Mouse (Mus musculus): ENCODE measurements around the gene Klf5.
A peak's percentile ranks its signal among the peaks of the same experiment; 100 is the strongest.

Gene Klf5

GRCm38 (mm10) chr14:99298385-99299021 is at the start of gene Klf5:
TSS of gene Klf5 (plus strand) at chr14:99298691.
- peak; percentile 92 for ATAC-seq (ENCODE audit: low TSS enrichment)

- no peak for ATAC-seq (ENCODE audit: low TSS enrichment)
Measured at GRCm38 (mm10) chr14:99262026-99262425, 36.5 kb upstream of the Klf5 start.

- ATAC-seq (ENCODE audit: low TSS enrichment): no peak
Measured at GRCm38 (mm10) chr14:99263816-99264215, 34.7 kb upstream of the Klf5 start.

- ATAC-seq (ENCODE audit: low TSS enrichment): no peak
Measured at GRCm38 (mm10) chr14:99265791-99266190, 32.7 kb upstream of the Klf5 start.

- no peak for ATAC-seq (ENCODE audit: low TSS enrichment)
Measured at GRCm38 (mm10) chr14:99266749-99267148, 31.7 kb upstream of the Klf5 start.

- no peak for ATAC-seq (ENCODE audit: low TSS enrichment)
Measured at GRCm38 (mm10) chr14:99274056-99274455, 24.4 kb upstream of the Klf5 start.

- ATAC-seq (ENCODE audit: low TSS enrichment): no peak
Measured at GRCm38 (mm10) chr14:99275827-99276226, 22.7 kb upstream of the Klf5 start.

GRCm38 (mm10) chr14:99278312-99278711 is 20.2 kb upstream of the Klf5 start:
- ATAC-seq (ENCODE audit: low TSS enrichment): no peak

GRCm38 (mm10) chr14:99278763-99279486 is 19.6 kb upstream of the Klf5 start:
- 0 out of 2 replicates have a peak, but pooled peaks have one; percentile 13 for ATAC-seq (ENCODE audit: low TSS enrichment)

- no peak for ATAC-seq (ENCODE audit: low TSS enrichment)
Measured at GRCm38 (mm10) chr14:99280399-99280798, 18.1 kb upstream of the Klf5 start.

GRCm38 (mm10) chr14:99280825-99281433 is 17.6 kb upstream of the Klf5 start:
- ATAC-seq (ENCODE audit: low TSS enrichment): no peak

GRCm38 (mm10) chr14:99285486-99285885 is 13.0 kb upstream of the Klf5 start:
- no peak for ATAC-seq (ENCODE audit: low TSS enrichment)

- no peak for ATAC-seq (ENCODE audit: low TSS enrichment)
Measured at GRCm38 (mm10) chr14:99292176-99292575, 6.3 kb upstream of the Klf5 start.

GRCm38 (mm10) chr14:99294424-99294823 is 4.1 kb upstream of the Klf5 start:
- ATAC-seq (ENCODE audit: low TSS enrichment): no peak

- no peak for ATAC-seq (ENCODE audit: low TSS enrichment)
Measured at GRCm38 (mm10) chr14:99295606-99296341, 2.7 kb upstream of the Klf5 start.

GRCm38 (mm10) chr14:99299022-99299481 is 561 bp downstream of the Klf5 start:
- ATAC-seq (ENCODE audit: low TSS enrichment): peak; percentile 54

- peak; percentile 16; the same call in 1 of the 2 replicates for ATAC-seq (ENCODE audit: low TSS enrichment)
Measured at GRCm38 (mm10) chr14:99299701-99300191, 1.3 kb downstream of the Klf5 start.

- peak; percentile 9; the same call in 1 of the 2 replicates for ATAC-seq (ENCODE audit: low TSS enrichment)
Measured at GRCm38 (mm10) chr14:99301472-99301871, 3.0 kb downstream of the Klf5 start.

GRCm38 (mm10) chr14:99304387-99304786 is 5.9 kb downstream of the Klf5 start:
- ATAC-seq (ENCODE audit: low TSS enrichment): no peak

GRCm38 (mm10) chr14:99304997-99305792 is 6.7 kb downstream of the Klf5 start:
- no peak for ATAC-seq (ENCODE audit: low TSS enrichment)

- no peak for ATAC-seq (ENCODE audit: low TSS enrichment)
Measured at GRCm38 (mm10) chr14:99306410-99306809, 7.9 kb downstream of the Klf5 start.

All from frontal cortex, adult (tissue).